Mouse (Mus musculus) C2C12 (cell line): ENCODE data around the gene Rplp2.

Experiments used
- CTCF ChIP-seq: IDR thresholded peaks from one replicate; pipeline ENCODE4 v1.5.1; 2011; ENCODE audit not compliant: control insufficient read depth, insufficient read depth, insufficient read length
- MAX ChIP-seq: IDR thresholded peaks from one replicate; pipeline ENCODE4 v1.6.1; 2011; ENCODE audit warnings: mild to moderate bottlenecking, control low read depth
- MYOD1 ChIP-seq: IDR thresholded peaks from one replicate; pipeline ENCODE4 v1.6.1; 2011; ENCODE audit warnings: low read depth; ENCODE audit not compliant: control insufficient read depth, insufficient read length

DNA sequence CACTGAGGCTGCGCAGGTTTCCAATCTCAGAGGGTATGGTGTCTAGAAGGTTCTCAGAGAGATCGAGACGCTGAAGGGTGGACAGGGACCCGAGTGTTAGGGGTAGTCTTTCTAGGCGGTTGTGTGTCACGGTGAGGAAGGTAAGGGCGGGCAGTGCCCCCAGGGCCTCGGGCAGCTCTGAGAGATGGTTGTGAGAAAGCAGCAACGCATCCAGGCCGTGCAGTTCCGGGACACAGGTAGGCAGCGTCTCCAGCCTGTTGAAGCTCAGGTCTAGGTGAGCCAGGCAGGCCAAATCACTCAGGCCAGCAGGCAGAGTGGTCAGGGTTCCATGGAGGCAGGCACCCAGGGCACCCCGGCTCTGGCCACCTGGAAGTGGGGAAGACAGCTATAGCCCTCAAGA, 5.0 kb upstream of the Rplp2 start:
- no peak for TF ChIP-seq CTCF
- no peak for TF ChIP-seq MYOD1
- no peak for TF ChIP-seq MAX
